Mouse (Mus musculus) small intestine, adult 2 months (tissue): ENCODE measurements around the gene Fcgr2b. TPM values are rescaled to one million over a fixed set of nuclear protein-coding genes. Genes with fewer than 3 reads are reported as not detected.
"Not testable (repeated sequence)": the region's sequence is repeated elsewhere in the genome, so short reads cannot be mapped to it uniquely, and the experiment has no call there.

Experiments
- H3K27ac ChIP-seq: fragments of 200-500 bp; 2 replicates; pipeline ENCODE4 v1.5.1; 2012; ENCODE audit warnings: low read depth, low read length, control low read depth, inconsistent platforms; ENCODE audit not compliant: insufficient read depth
- H3K27me3 ChIP-seq: fragments of 200-500 bp; 2 replicates; pipeline ENCODE4 v1.6.1; 2012; ENCODE audit warnings: mild to moderate bottlenecking, moderate library complexity, low read length, inconsistent platforms; ENCODE audit not compliant: control insufficient read depth, insufficient read depth
- H3K36me3 ChIP-seq: fragments of 200-500 bp; 2 replicates; pipeline ENCODE4 v1.6.1; 2012; ENCODE audit warnings: mild to moderate bottlenecking, low read length, control low read depth, inconsistent platforms; ENCODE audit not compliant: control insufficient read depth, insufficient read depth
- H3K4me1 ChIP-seq: fragments of 200-500 bp; 2 replicates; pipeline ENCODE4 v1.6.1; 2012; ENCODE audit warnings: low read length, inconsistent platforms, mixed read lengths; ENCODE audit not compliant: control insufficient read depth, insufficient read depth, insufficient read length
- H3K4me3 ChIP-seq: fragments of 200-500 bp; 2 replicates; pipeline ENCODE4 v1.5.1; 2012; ENCODE audit warnings: low read depth, mild to moderate bottlenecking, control low read depth, inconsistent platforms, low read length, moderate library complexity
- CTCF ChIP-seq: fragments of 200-500 bp; IDR thresholded peaks from 2 replicates; pipeline ENCODE4 v1.5.1; 2012; ENCODE audit warnings: low read depth, mild to moderate bottlenecking, control low read depth, inconsistent platforms, low read length, moderate library complexity, mixed read lengths; ENCODE audit not compliant: insufficient replicate concordance, insufficient read length; ENCODE audit errors: extremely low read depth
- POLR2A ChIP-seq: fragments of 200-500 bp; IDR thresholded peaks from 2 replicates; pipeline ENCODE4 v1.6.1; 2012; ENCODE audit warnings: low read depth, mild to moderate bottlenecking, control low read depth, inconsistent platforms, low read length, moderate library complexity
- WGBS: fragments of 180-500 bp; shearing (Covaris S2); methylation state at CpG from one replicate; pipeline ENCODE4 v1.1.7; 2018; 5-methylcytosine and 5-hydroxymethylcytosine counted together
- polyA plus RNA-seq: library from polyadenylated mRNA; depleted of rRNA; stranded (reverse); fragments of >200 nt; gene quantifications from 2 replicates; pipeline ENCODE4 v1.2.3, GENCODE M21; 2012

The Fcgr2b gene
- polyA plus RNA-seq, 1 experiment = 3.6 TPM

GRCm38 (mm10) chr1:170975751-170976161 lies 591 bp downstream of the Fcgr2b start:
- 37% methylated on average over 7 of the region's 7 CpGs for WGBS
- H3K27me3 ChIP-seq = no peaks in the 10 kb centered on the region
- peaks cover 7% of the 10 kb centered on the region; the same call in 1 of the 2 replicates for H3K4me1 ChIP-seq
- H3K27ac ChIP-seq = peak overlapping the region; percentile 26
- H3K4me3 ChIP-seq = peak overlapping the region; percentile 52
- H3K36me3 ChIP-seq = no peaks in the 10 kb centered on the region
- TF ChIP-seq POLR2A (no peak), CTCF (no peak)

- peak overlapping the region; percentile 26 for H3K27ac ChIP-seq
- H3K36me3 ChIP-seq, H3K4me1 ChIP-seq, H3K27me3 ChIP-seq, H3K4me3 ChIP-seq: not testable (repeated sequence)
- WGBS = 50% methylated on average over 2 of the region's 2 CpGs
These were observed 997 bp downstream of the Fcgr2b start for GRCm38 (mm10) chr1:170975350-170975749.

DNA sequence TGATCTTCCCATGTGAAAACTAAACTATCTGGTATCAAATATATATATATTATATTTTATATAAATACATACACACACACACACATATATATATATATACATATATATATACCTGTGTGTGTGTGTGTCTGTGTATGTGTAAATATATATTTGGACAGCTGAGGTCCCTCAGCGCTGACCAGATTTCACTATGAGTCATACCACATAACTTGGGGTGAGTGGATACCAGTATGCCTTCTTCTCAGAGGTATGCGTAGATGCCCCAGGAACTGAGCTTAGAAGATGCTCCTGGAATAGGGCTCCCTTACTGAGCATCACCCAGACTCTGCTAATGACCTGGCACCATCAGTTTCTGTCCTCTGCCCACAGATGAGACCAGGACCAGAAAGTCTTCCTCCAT lies 1.6 kb downstream of the Fcgr2b start:
- Histone ChIP-seq H3K36me3 (no peaks in the 10 kb centered on the region), H3K4me1 (peaks cover 4% of the 10 kb centered on the region; the same call in 1 of the 2 replicates), H3K4me3 (no peak overlapping the region), H3K27me3 (no peaks in the 10 kb centered on the region), H3K27ac (no peak overlapping the region)
- TF ChIP-seq CTCF (no peak), POLR2A (no peak)
- 90% methylated on average over 2 of the region's 2 CpGs for WGBS

DNA sequence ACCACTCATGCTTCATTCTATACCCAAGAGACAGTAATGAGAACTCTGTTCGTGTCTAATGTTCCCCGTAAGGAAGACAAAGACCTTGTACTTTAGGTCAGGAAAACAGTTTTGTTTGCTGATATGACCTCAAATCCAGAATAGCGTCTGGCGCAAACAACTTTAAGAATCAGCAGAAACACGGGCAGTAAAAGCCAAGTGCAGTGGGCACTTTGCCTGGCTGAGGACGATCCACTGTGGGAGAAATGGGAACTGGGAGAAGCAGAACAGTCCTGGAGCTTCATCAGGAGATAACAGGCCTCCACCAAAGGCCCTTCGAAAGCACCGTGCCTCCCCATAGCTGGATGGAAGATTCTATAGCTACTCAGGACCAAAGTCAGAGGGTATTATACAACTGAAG lies 2.2 kb downstream of the Fcgr2b start:
- Histone ChIP-seq H3K27ac (no peak overlapping the region), H3K27me3 (no peaks in the 10 kb centered on the region), H3K4me3 (no peak overlapping the region), H3K36me3 (no peaks in the 10 kb centered on the region), H3K4me1 (peaks cover 4% of the 10 kb centered on the region; the same call in 1 of the 2 replicates)
- no peak for TF ChIP-seq CTCF
- TF ChIP-seq POLR2A = no peak
- WGBS = 71% methylated on average over 8 of the region's 8 CpGs

GRCm38 (mm10) chr1:170972936-170973335 lies 3.4 kb downstream of the Fcgr2b start:
- H3K27ac ChIP-seq = no peak overlapping the region
- H3K4me3 ChIP-seq = no peak overlapping the region
- no peaks in the 10 kb centered on the region; the same call in 1 of the 2 replicates for H3K4me1 ChIP-seq
- no peak for TF ChIP-seq POLR2A
- TF ChIP-seq CTCF = no peak
- 61% methylated on average over 4 of the region's 4 CpGs for WGBS
- H3K36me3 ChIP-seq = no peaks in the 10 kb centered on the region
- no peaks in the 10 kb centered on the region for H3K27me3 ChIP-seq

GRCm38 (mm10) chr1:170972494-170972893 lies 3.9 kb downstream of the Fcgr2b start:
- Histone ChIP-seq H3K4me3 (no peak overlapping the region), H3K36me3 (no peaks in the 10 kb centered on the region), H3K4me1 (no peaks in the 10 kb centered on the region; the same call in 1 of the 2 replicates), H3K27ac (no peak overlapping the region), H3K27me3 (no peaks in the 10 kb centered on the region)
- no peak for TF ChIP-seq CTCF
- TF ChIP-seq POLR2A = no peak
- WGBS = 76% methylated on average over 6 of the region's 6 CpGs

- TF ChIP-seq CTCF (no peak), POLR2A (no peak)
- Histone ChIP-seq H3K4me1 (no peaks in the 10 kb centered on the region), H3K4me3 (no peak overlapping the region), H3K27ac (no peak overlapping the region), H3K27me3 (no peaks in the 10 kb centered on the region), H3K36me3 (no peaks in the 10 kb centered on the region)
- 64% methylated on average over 1 of the region's 1 CpGs for WGBS
These were observed 7.8 kb downstream of the Fcgr2b start for GRCm38 (mm10) chr1:170968576-170968975.

- H3K36me3 ChIP-seq = no peaks in the 10 kb centered on the region
- no peak overlapping the region for H3K4me3 ChIP-seq
- no peaks in the 10 kb centered on the region; the same call in 1 of the 2 replicates for H3K4me1 ChIP-seq
- no peaks in the 10 kb centered on the region for H3K27me3 ChIP-seq
- WGBS = 75% methylated on average over 3 of the region's 3 CpGs
- TF ChIP-seq CTCF (no peak), POLR2A (no peak)
- H3K27ac ChIP-seq = no peak overlapping the region
These were observed 8.8 kb downstream of the Fcgr2b start for GRCm38 (mm10) chr1:170967581-170967980.
